Mouse (Mus musculus) brain, embryonic 14.5 days (tissue): ENCODE data around the gene Epc2.

Experiments used
- CTCF ChIP-seq: fragments of 200-500 bp; IDR thresholded peaks from 2 replicates; pipeline ENCODE4 v1.5.1; 2012; ENCODE audit warnings: inconsistent platforms, mild to moderate bottlenecking, moderate library complexity, borderline replicate concordance; ENCODE audit not compliant: insufficient read depth, insufficient read length; ENCODE audit errors: extremely low read depth
- POLR2A ChIP-seq: fragments of 200-500 bp; IDR thresholded peaks from 2 replicates; pipeline ENCODE4 v1.6.1; 2012; ENCODE audit warnings: mild to moderate bottlenecking, inconsistent platforms, borderline replicate concordance; ENCODE audit not compliant: poor library complexity, insufficient read depth, insufficient read length, severe bottlenecking; ENCODE audit errors: extremely low read depth

- no peak for TF ChIP-seq POLR2A
- TF ChIP-seq CTCF = no peak
These were observed 86.8 kb downstream of the Epc2 start for GRCm38 (mm10) chr2:49538056-49538455.
